Comparison of ENCODE assay signal across 8 mouse cellular contexts in the genomic region with DNA sequence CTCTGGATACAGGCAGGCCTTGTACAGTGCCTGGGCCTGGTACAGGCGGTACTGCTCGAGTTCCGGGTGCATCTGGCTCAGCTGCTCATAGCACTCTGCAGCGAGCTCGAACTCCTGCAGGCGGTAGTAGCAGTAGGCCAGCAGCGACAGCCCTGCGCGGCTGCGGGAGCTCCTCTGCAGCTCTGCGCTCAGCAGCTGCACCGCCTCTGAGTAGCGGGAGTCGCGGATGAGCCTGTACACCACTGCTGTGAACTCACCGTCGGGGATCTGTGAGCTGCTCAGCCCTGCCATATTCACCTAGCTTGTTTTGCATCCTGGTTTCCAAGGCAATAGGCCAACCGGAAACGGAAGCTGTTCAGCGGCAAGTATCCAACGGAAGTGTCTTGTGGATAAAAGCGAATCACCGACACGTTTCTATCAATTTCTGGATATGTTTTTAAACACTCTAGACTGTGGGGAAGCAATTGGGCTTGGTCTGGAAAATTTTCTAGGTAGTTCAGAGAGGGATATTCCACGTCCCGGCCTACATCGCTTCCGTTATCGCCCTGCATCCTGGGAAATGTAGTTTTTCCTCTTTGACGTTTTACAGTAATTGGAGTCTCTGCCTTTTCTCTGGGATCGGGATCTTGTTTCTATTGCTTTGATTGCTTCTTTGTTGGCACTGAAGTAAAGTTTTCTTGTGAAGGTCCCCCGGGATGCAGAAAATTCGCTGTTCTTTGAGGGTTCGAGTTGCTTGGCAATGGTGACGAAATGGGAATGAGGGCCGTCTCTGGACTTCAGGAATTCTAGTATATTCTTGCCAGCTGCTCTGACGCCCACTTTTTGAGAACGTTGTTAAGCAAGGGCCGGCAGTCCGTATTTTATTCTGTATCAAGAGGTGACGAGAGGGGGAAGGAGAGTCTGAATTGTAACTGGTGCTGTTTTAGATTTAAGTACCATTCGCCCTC. TPM values are rescaled to one million over a fixed set of nuclear protein-coding genes. Genes with fewer than 3 reads are reported as not detected.
DNase-seq lines count a peak whose midpoint lies in the region; ATAC-seq lines count a peak whose summit lies in the region.

TSS of gene Ttc30b (minus strand) at position 469 of the 947 bp plus-strand sequence.

- H3K9ac ChIP-seq in forebrain, embryonic 11.5 days (ENCODE audit: low read length), result peak within 1 kb of the TSS; percentile 70
- peak within 1 kb of the TSS; percentile 48 for H3K9ac ChIP-seq in heart, embryonic 15.5 days
- peak within 1 kb of the TSS; percentile 58 for H3K9ac ChIP-seq in liver, embryonic 12.5 days
- H3K9ac ChIP-seq in stomach, embryonic 14.5 days (replicated peaks; ENCODE audit: low read depth, low read length), result peak within 1 kb of the TSS; percentile 33

- H3K4me2 ChIP-seq in forebrain, embryonic 11.5 days (ENCODE audit: low read depth, low read length, severe bottlenecking), result peak within 1 kb of the TSS; percentile 63
- H3K4me2 ChIP-seq in heart, embryonic 15.5 days, result peak within 1 kb of the TSS; percentile 62
- peak within 1 kb of the TSS; percentile 69 for H3K4me2 ChIP-seq in liver, embryonic 12.5 days
- peak within 1 kb of the TSS; percentile 53 for H3K4me2 ChIP-seq in stomach, embryonic 14.5 days (replicated peaks; ENCODE audit: low read depth, low read length)

- H3K4me1 ChIP-seq in forebrain, embryonic 11.5 days (replicated peaks; ENCODE audit: control insufficient read depth, insufficient read depth, low read length), result no peaks in the 10 kb centered on the region
- peaks cover 8% of the 10 kb centered on the region for H3K4me1 ChIP-seq in heart, embryonic 15.5 days (replicated peaks)
- peaks cover 8% of the 10 kb centered on the region; the same call in 1 of the 2 replicates for H3K4me1 ChIP-seq in liver, embryonic 12.5 days
- no peaks in the 10 kb centered on the region; the same call in 1 of the 2 replicates for H3K4me1 ChIP-seq in stomach, embryonic 14.5 days (ENCODE audit: control insufficient read depth, insufficient read depth, low read length)

- no peaks in the 10 kb centered on the region for H3K27me3 ChIP-seq in forebrain, embryonic 11.5 days (ENCODE audit: control insufficient read depth, insufficient read depth, low read length)
- no peaks in the 10 kb centered on the region for H3K27me3 ChIP-seq in heart, embryonic 15.5 days
- no peaks in the 10 kb centered on the region for H3K27me3 ChIP-seq in liver, embryonic 12.5 days (replicated peaks)
- H3K27me3 ChIP-seq in stomach, embryonic 14.5 days (ENCODE audit: control insufficient read depth, insufficient read depth, low read length), result no peaks in the 10 kb centered on the region

- no peaks in the 10 kb centered on the region for H3K9me3 ChIP-seq in forebrain, embryonic 11.5 days (ENCODE audit: control insufficient read depth, low read length)
- H3K9me3 ChIP-seq in heart, embryonic 15.5 days (replicated peaks), result no peaks in the 10 kb centered on the region
- H3K9me3 ChIP-seq in liver, embryonic 12.5 days (replicated peaks), result no peaks in the 10 kb centered on the region
- H3K9me3 ChIP-seq in stomach, embryonic 14.5 days (ENCODE audit: control insufficient read depth, low read depth, low read length), result no peaks in the 10 kb centered on the region

- H3K36me3 ChIP-seq in forebrain, embryonic 11.5 days (ENCODE audit: control insufficient read depth, insufficient read depth, low read length), result no peaks in the 10 kb centered on the region
- no peaks in the 10 kb centered on the region for H3K36me3 ChIP-seq in heart, embryonic 15.5 days
- H3K36me3 ChIP-seq in liver, embryonic 12.5 days, result no peaks in the 10 kb centered on the region
- no peaks in the 10 kb centered on the region for H3K36me3 ChIP-seq in stomach, embryonic 14.5 days (ENCODE audit: control insufficient read depth, insufficient read depth, low read length)

- ATAC-seq in forebrain, embryonic 11.5 days (replicated peaks; ENCODE audit: low FRiP score), result peak; percentile 92
- peak; percentile 66 for ATAC-seq in heart, embryonic 15.5 days (replicated peaks; ENCODE audit: insufficient number of reproducible peaks, insufficient read depth, low FRiP score, low read depth)
- peak; percentile 85 for ATAC-seq in liver, embryonic 12.5 days
- ATAC-seq in stomach, embryonic 14.5 days (ENCODE audit: insufficient number of reproducible peaks, insufficient read depth, low FRiP score, low read depth), result peak; percentile 85

- peak within 1 kb of the TSS; percentile 53 for H3K4me3 ChIP-seq in forebrain, embryonic 11.5 days (ENCODE audit: low read depth, low read length)
- peak within 1 kb of the TSS; percentile 68 for H3K4me3 ChIP-seq in heart, embryonic 15.5 days
- peak within 1 kb of the TSS; percentile 63 for H3K4me3 ChIP-seq in liver, embryonic 12.5 days
- peak within 1 kb of the TSS; percentile 55 for H3K4me3 ChIP-seq in stomach, embryonic 14.5 days (ENCODE audit: low read depth, low read length)

- H3K27ac ChIP-seq in forebrain, embryonic 11.5 days (ENCODE audit: low read depth, low read length), result peak within 1 kb of the TSS; percentile 46; the same call in 1 of the 2 replicates
- peak within 1 kb of the TSS; percentile 82 for H3K27ac ChIP-seq in heart, embryonic 15.5 days
- 0 out of 2 replicates have a peak within 1 kb of the TSS, but pooled peaks have one; percentile 12 for H3K27ac ChIP-seq in liver, embryonic 12.5 days
- H3K27ac ChIP-seq in stomach, embryonic 14.5 days (ENCODE audit: low read length), result peak within 1 kb of the TSS; percentile 77

- 5% methylated on average over 36 of the region's 42 CpGs for WGBS in forebrain, embryonic 11.5 days
- WGBS in heart, embryonic 15.5 days, result 4% methylated on average over 39 of the region's 42 CpGs
- 6% methylated on average over 38 of the region's 42 CpGs for WGBS in liver, embryonic 12.5 days (ENCODE audit: insufficient replicate concordance)
- 5% methylated on average over 32 of the region's 42 CpGs for WGBS in stomach, embryonic 14.5 days

- peak; percentile 91 for DNase-seq in CD4-positive, CD25-positive, alpha-beta regulatory T cell, adult 2 months (ENCODE audit: low read depth, low spot score)
- DNase-seq in c-Kit-positive CD71-negative TER-119-negative erythroid progenitor cells, embryonic 14.5 days (ENCODE audit: low read depth), result peak; percentile 73
- peak; percentile 80 for DNase-seq in forebrain, embryonic 11.5 days (ENCODE audit: low spot score)
- DNase-seq in kidney, postnatal 14 days, result peak; percentile 85
- peak; percentile 89 for DNase-seq in naive thymus-derived CD4-positive, alpha-beta T cell, adult 2 months (ENCODE audit: low read depth)

RNA-seq across cellular contexts. Expression of gene Ttc30b, which starts in this region (rescaled TPM):
- 6.7 and 7.2 TPM in 2 replicates for polyA plus RNA-seq in forebrain, embryonic 11.5 days (2014; fragmentation: Nextera tagmentation; extraction: Ambion mirVana)
- 11.7 and 12.7 TPM in 2 replicates for polyA plus RNA-seq in heart, embryonic 15.5 days (2015; fragmentation: Nextera tagmentation; extraction: Ambion mirVana)
- polyA plus RNA-seq in liver, embryonic 12.5 days (2016; fragmentation: Nextera tagmentation; extraction: Ambion mirVana), result 0.81 and 1.9 TPM in 2 replicates
- polyA plus RNA-seq in stomach, embryonic 14.5 days (2014; fragmentation: Nextera tagmentation; extraction: Ambion mirVana), result 13.5 and 15.2 TPM in 2 replicates

Comparison
In these comparisons a context has a peak if more than half of its experiments do, and no peak if none do; other contexts are left out.
1. Peak in every context shown above with its lines: DNase-seq, ATAC-seq, H3K4me3 ChIP-seq and H3K27ac ChIP-seq.
2. H3K27ac ChIP-seq: peak in every context shown above with its lines; median percentile 82 in heart, embryonic 15.5 days; 77 in stomach, embryonic 14.5 days; 46 in forebrain, embryonic 11.5 days; 12 in liver, embryonic 12.5 days.